ENCODE assay signal across 8 mouse cellular contexts in genomic region chr8:69790364-69790763, GRCm38 (mm10). TPM values are rescaled to one million over a fixed set of nuclear protein-coding genes. Genes with fewer than 3 reads are reported as not detected.
A peak's percentile ranks its signal among the peaks of the same experiment; 100 is the strongest.
DNase-seq lines count a peak whose midpoint lies in the region; ATAC-seq lines count a peak whose summit lies in the region.

No protein-coding gene starts in this region.

- H3K9me3 ChIP-seq in embryonic facial prominence, embryonic 12.5 days = no peaks in the 10 kb centered on the region
- H3K9me3 ChIP-seq in hindbrain, embryonic 11.5 days (ENCODE audit: control insufficient read depth, low read length) = no peaks in the 10 kb centered on the region
- H3K9me3 ChIP-seq in midbrain, embryonic 10.5 days (replicated peaks) = no peaks in the 10 kb centered on the region

- no peak for ATAC-seq in embryonic facial prominence, embryonic 12.5 days (ENCODE audit: insufficient number of reproducible peaks, insufficient read depth, low FRiP score, low TSS enrichment)
- ATAC-seq in hindbrain, embryonic 11.5 days (ENCODE audit: low FRiP score) = 0 out of 2 replicates have a peak, but pooled peaks have one; percentile 13

- peaks cover 11% of the 10 kb centered on the region for H3K4me1 ChIP-seq in embryonic facial prominence, embryonic 12.5 days
- H3K4me1 ChIP-seq in hindbrain, embryonic 11.5 days (replicated peaks; ENCODE audit: control insufficient read depth, insufficient read depth, low read length) = 0 out of 2 replicates have a peak, but pooled peaks cover 2% of the 10 kb centered on the region
- peaks cover 34% of the 10 kb centered on the region for H3K4me1 ChIP-seq in midbrain, embryonic 10.5 days

- peak overlapping the region; percentile 51 for H3K4me2 ChIP-seq in embryonic facial prominence, embryonic 12.5 days (replicated peaks)
- peak overlapping the region; percentile 34 for H3K4me2 ChIP-seq in hindbrain, embryonic 11.5 days (replicated peaks; ENCODE audit: low read depth, low read length)

- no peaks in the 10 kb centered on the region for H3K27me3 ChIP-seq in embryonic facial prominence, embryonic 12.5 days
- H3K27me3 ChIP-seq in hindbrain, embryonic 11.5 days (ENCODE audit: control insufficient read depth, insufficient read depth, low read length) = no peaks in the 10 kb centered on the region
- H3K27me3 ChIP-seq in midbrain, embryonic 10.5 days (ENCODE audit: low read depth, poor library complexity, severe bottlenecking) = no peaks in the 10 kb centered on the region

- peak overlapping the region; percentile 99 for H3K4me3 ChIP-seq in embryonic facial prominence, embryonic 12.5 days
- H3K4me3 ChIP-seq in hindbrain, embryonic 11.5 days (ENCODE audit: low read depth, low read length) = peak overlapping the region; percentile 100
- H3K4me3 ChIP-seq in midbrain, embryonic 10.5 days = peak overlapping the region; percentile 84

- WGBS in embryonic facial prominence, embryonic 12.5 days = 27% methylated on average over 11 of the region's 11 CpGs
- WGBS in hindbrain, embryonic 11.5 days = 36% methylated on average over 11 of the region's 11 CpGs
- WGBS in midbrain, embryonic 10.5 days = 33% methylated on average over 11 of the region's 11 CpGs

- DNase-seq in retina, postnatal 1 day = peak; percentile 7
- DNase-seq in retina, embryonic 14.5 days (ENCODE audit: low spot score) = no peak
- DNase-seq in hindbrain, embryonic 11.5 days (ENCODE audit: low spot score) = peak; percentile 14
- DNase-seq in midbrain, embryonic 10.5 days (ENCODE audit: low spot score) = no peak
- DNase-seq in adrenal gland, postnatal 10 days = no peak
- DNase-seq in layer of hippocampus, postnatal 36 days = no peak
- DNase-seq in thymus, postnatal 36 days = no peak

- peak overlapping the region; percentile 89 for H3K9ac ChIP-seq in embryonic facial prominence, embryonic 12.5 days
- H3K9ac ChIP-seq in hindbrain, embryonic 11.5 days (ENCODE audit: low read depth, low read length) = peak overlapping the region; percentile 98

- H3K36me3 ChIP-seq in embryonic facial prominence, embryonic 12.5 days = peaks cover 17% of the 10 kb centered on the region; the same call in 1 of the 2 replicates
- H3K36me3 ChIP-seq in hindbrain, embryonic 11.5 days (ENCODE audit: control insufficient read depth, insufficient read depth, low read length) = 0 out of 2 replicates have a peak, but pooled peaks cover 2% of the 10 kb centered on the region
- peaks cover 29% of the 10 kb centered on the region for H3K36me3 ChIP-seq in midbrain, embryonic 10.5 days

- peak overlapping the region; percentile 63 for H3K27ac ChIP-seq in embryonic facial prominence, embryonic 12.5 days
- no peak overlapping the region for H3K27ac ChIP-seq in hindbrain, embryonic 11.5 days (ENCODE audit: low read depth, low read length)
- H3K27ac ChIP-seq in midbrain, embryonic 10.5 days (replicated peaks) = peak overlapping the region; percentile 96

RNA-seq across cellular contexts. Expression of gene Atp13a1, which starts 0.6 kb away (rescaled TPM):
- 52.6 and 55.3 TPM in 2 replicates for polyA plus RNA-seq in embryonic facial prominence, embryonic 12.5 days (2016; fragmentation: Nextera tagmentation; extraction: Ambion mirVana)
- 34.5 and 35.8 TPM in 2 replicates for polyA plus RNA-seq in hindbrain, embryonic 11.5 days (2014; fragmentation: Nextera tagmentation; extraction: Ambion mirVana)
- 57.1 and 58.1 TPM in 2 replicates for polyA plus RNA-seq in midbrain, embryonic 10.5 days (2016; fragmentation: Nextera tagmentation; extraction: Ambion mirVana)
- 10 to 100 TPM; 33.0 to 33.3 TPM for total RNA-seq in adrenal gland, postnatal 10 days (2021)
- total RNA-seq in layer of hippocampus, postnatal 36 days (2021) = 10 to 100 TPM; 40.3 to 40.6 TPM

RNA-seq across cellular contexts. Expression of gene Zfp866, which starts 0.6 kb away (rescaled TPM):
- 38.9 and 42.6 TPM in 2 replicates for polyA plus RNA-seq in embryonic facial prominence, embryonic 12.5 days (2016; fragmentation: Nextera tagmentation; extraction: Ambion mirVana)
- polyA plus RNA-seq in hindbrain, embryonic 11.5 days (2014; fragmentation: Nextera tagmentation; extraction: Ambion mirVana) = 41.5 and 44.5 TPM in 2 replicates
- 35.2 and 37.2 TPM in 2 replicates for polyA plus RNA-seq in midbrain, embryonic 10.5 days (2016; fragmentation: Nextera tagmentation; extraction: Ambion mirVana)
- total RNA-seq in adrenal gland, postnatal 10 days (2021) = 10 to 100 TPM; 17.6 to 27.2 TPM
- total RNA-seq in layer of hippocampus, postnatal 36 days (2021) = 10 to 100 TPM; 28.1 to 32.1 TPM

RNA-seq across cellular contexts. Expression of gene Gm20422, which starts 15.7 kb away (rescaled TPM):
- not detected in 2 replicates for polyA plus RNA-seq in embryonic facial prominence, embryonic 12.5 days (2016; fragmentation: Nextera tagmentation; extraction: Ambion mirVana)
- 0.66 TPM in 1 of 2 replicates, not detected in the other for polyA plus RNA-seq in hindbrain, embryonic 11.5 days (2014; fragmentation: Nextera tagmentation; extraction: Ambion mirVana)
- 0.43 TPM in 1 of 2 replicates, not detected in the other for polyA plus RNA-seq in midbrain, embryonic 10.5 days (2016; fragmentation: Nextera tagmentation; extraction: Ambion mirVana)
- total RNA-seq in adrenal gland, postnatal 10 days (2021) = 1 to 10 TPM in 1 of 2 experiments, not detected in 1; 2.8 TPM
- 1 to 10 TPM in 1 of 2 experiments, not detected in 1; 1.3 TPM for total RNA-seq in layer of hippocampus, postnatal 36 days (2021)

RNA-seq across cellular contexts. Expression of gene Gmip, which starts 18.1 kb away (rescaled TPM):
- polyA plus RNA-seq in embryonic facial prominence, embryonic 12.5 days (2016; fragmentation: Nextera tagmentation; extraction: Ambion mirVana) = 9.5 and 10.4 TPM in 2 replicates
- polyA plus RNA-seq in hindbrain, embryonic 11.5 days (2014; fragmentation: Nextera tagmentation; extraction: Ambion mirVana) = 9.0 and 9.4 TPM in 2 replicates
- 7.7 and 9.7 TPM in 2 replicates for polyA plus RNA-seq in midbrain, embryonic 10.5 days (2016; fragmentation: Nextera tagmentation; extraction: Ambion mirVana)
- 10 to 100 TPM; 12.2 to 16.9 TPM for total RNA-seq in adrenal gland, postnatal 10 days (2021)
- total RNA-seq in layer of hippocampus, postnatal 36 days (2021) = 10 to 100 TPM; 12.0 to 17.3 TPM

RNA-seq across cellular contexts. Expression of gene Lpar2, which starts 31.9 kb away (rescaled TPM):
- 0.88 and 0.92 TPM in 2 replicates for polyA plus RNA-seq in embryonic facial prominence, embryonic 12.5 days (2016; fragmentation: Nextera tagmentation; extraction: Ambion mirVana)
- 1.2 and 1.7 TPM in 2 replicates for polyA plus RNA-seq in hindbrain, embryonic 11.5 days (2014; fragmentation: Nextera tagmentation; extraction: Ambion mirVana)
- 0.65 and 0.68 TPM in 2 replicates for polyA plus RNA-seq in midbrain, embryonic 10.5 days (2016; fragmentation: Nextera tagmentation; extraction: Ambion mirVana)
- 1 to 10 TPM in 1 of 2 experiments, under 1 TPM in 1; 0.96 to 1.1 TPM for total RNA-seq in adrenal gland, postnatal 10 days (2021)
- total RNA-seq in layer of hippocampus, postnatal 36 days (2021) = under 1 TPM; 0.60 to 0.68 TPM

Comparison
In these comparisons a context has a peak if more than half of its experiments do, and no peak if none do; other contexts are left out.
1. DNase-seq: peak in retina, postnatal 1 day (single experiment) and hindbrain, embryonic 11.5 days (single experiment); none in retina, embryonic 14.5 days (single experiment), midbrain, embryonic 10.5 days (single experiment), adrenal gland, postnatal 10 days (single experiment), layer of hippocampus, postnatal 36 days (0 of 2) and thymus, postnatal 36 days (0 of 2).
2. Peak in every context shown above with its lines, with median percentiles within 50 percentile points of each other: H3K4me3 ChIP-seq.